Mouse (Mus musculus): ENCODE data around the gene Ctdsp1. TPM values are rescaled to one million over a fixed set of nuclear protein-coding genes. Genes with fewer than 3 reads are reported as not detected.
A peak's percentile ranks its signal among the peaks of the same experiment; 100 is the strongest.

Gene Ctdsp1
- polyA plus RNA-seq, 1 experiment from 2014 or later: 96.0 TPM

GRCm38 (mm10) chr1:74362325-74363229 lies 28.7 kb upstream of the Ctdsp1 start:
- WGBS: 54% methylated on average over 17 of the region's 17 CpGs
- H3K36me3 ChIP-seq: no peaks in the 10 kb centered on the region
- H3K9me3 ChIP-seq: no peaks in the 10 kb centered on the region
- no peak overlapping the region for H3K27ac ChIP-seq
- H3K4me3 ChIP-seq: no peak overlapping the region
- H3K27me3 ChIP-seq: no peaks in the 10 kb centered on the region
- H3K9ac ChIP-seq: no peak overlapping the region
- peak overlapping the region; percentile 9; the same call in 1 of the 2 replicates for H3K4me2 ChIP-seq
- peaks cover 8% of the 10 kb centered on the region for H3K4me1 ChIP-seq
- ATAC-seq (ENCODE audit: borderline replicate concordance, extremely low read depth, low FRiP score, low TSS enrichment): peak; percentile 34

GRCm38 (mm10) chr1:74363437-74363836 lies 27.9 kb upstream of the Ctdsp1 start:
- H3K36me3 ChIP-seq: no peaks in the 10 kb centered on the region
- H3K9ac ChIP-seq: no peak overlapping the region
- H3K4me2 ChIP-seq: no peak overlapping the region
- no peaks in the 10 kb centered on the region for H3K9me3 ChIP-seq
- H3K4me3 ChIP-seq: no peak overlapping the region
- 55% methylated on average over 5 of the region's 5 CpGs for WGBS
- H3K4me1 ChIP-seq: peaks cover 16% of the 10 kb centered on the region
- no peaks in the 10 kb centered on the region for H3K27me3 ChIP-seq
- H3K27ac ChIP-seq: no peak overlapping the region
- no peak for ATAC-seq (ENCODE audit: borderline replicate concordance, extremely low read depth, low FRiP score, low TSS enrichment)

GRCm38 (mm10) chr1:74364270-74364669 lies 27.0 kb upstream of the Ctdsp1 start:
- Histone ChIP-seq H3K9ac (no peak overlapping the region), H3K4me1 (peaks cover 17% of the 10 kb centered on the region), H3K4me2 (no peak overlapping the region), H3K27ac (no peak overlapping the region), H3K36me3 (no peaks in the 10 kb centered on the region), H3K4me3 (no peak overlapping the region), H3K27me3 (no peaks in the 10 kb centered on the region), H3K9me3 (no peaks in the 10 kb centered on the region)
- no peak for ATAC-seq (ENCODE audit: borderline replicate concordance, extremely low read depth, low FRiP score, low TSS enrichment)
- WGBS: 53% methylated on average over 8 of the region's 8 CpGs

GRCm38 (mm10) chr1:74367886-74368645 lies 23.2 kb upstream of the Ctdsp1 start:
- ATAC-seq (ENCODE audit: borderline replicate concordance, extremely low read depth, low FRiP score, low TSS enrichment): peak; percentile 91
- Histone ChIP-seq H3K4me3 (peak overlapping the region; percentile 30), H3K27ac (no peak overlapping the region), H3K4me1 (peaks cover 10% of the 10 kb centered on the region), H3K9ac (peak overlapping the region; percentile 39), H3K27me3 (no peaks in the 10 kb centered on the region), H3K9me3 (no peaks in the 10 kb centered on the region), H3K4me2 (peak overlapping the region; percentile 73), H3K36me3 (no peaks in the 10 kb centered on the region)
- WGBS: 10% methylated on average over 34 of the region's 34 CpGs

- H3K4me3 ChIP-seq: no peak overlapping the region
- WGBS: 45% methylated on average over 4 of the region's 4 CpGs
- no peaks in the 10 kb centered on the region for H3K27me3 ChIP-seq
- no peaks in the 10 kb centered on the region for H3K9me3 ChIP-seq
- H3K36me3 ChIP-seq: no peaks in the 10 kb centered on the region
- no peak overlapping the region for H3K27ac ChIP-seq
- ATAC-seq (ENCODE audit: borderline replicate concordance, extremely low read depth, low FRiP score, low TSS enrichment): no peak
- H3K9ac ChIP-seq: no peak overlapping the region
- peaks cover 10% of the 10 kb centered on the region for H3K4me1 ChIP-seq
- H3K4me2 ChIP-seq: no peak overlapping the region
Observed at GRCm38 (mm10) chr1:74370040-74370439, 21.3 kb upstream of the Ctdsp1 start.

- Histone ChIP-seq H3K9ac (no peak overlapping the region), H3K36me3 (no peaks in the 10 kb centered on the region), H3K4me1 (peaks cover 1% of the 10 kb centered on the region; the same call in 1 of the 2 replicates), H3K27me3 (no peaks in the 10 kb centered on the region), H3K4me2 (no peak overlapping the region), H3K9me3 (no peaks in the 10 kb centered on the region), H3K4me3 (no peak overlapping the region), H3K27ac (no peak overlapping the region)
- WGBS: 51% methylated on average over 4 of the region's 4 CpGs
- no peak for ATAC-seq (ENCODE audit: borderline replicate concordance, extremely low read depth, low FRiP score, low TSS enrichment)
Observed at GRCm38 (mm10) chr1:74373372-74373771, 17.9 kb upstream of the Ctdsp1 start.

- H3K4me2 ChIP-seq: no peak within 1 kb of the TSS
- H3K9me3 ChIP-seq: no peaks in the 10 kb centered on the region
- no peaks in the 10 kb centered on the region for H3K4me1 ChIP-seq
- no peak within 1 kb of the TSS for H3K4me3 ChIP-seq
- H3K27me3 ChIP-seq: no peaks in the 10 kb centered on the region
- ATAC-seq (ENCODE audit: borderline replicate concordance, extremely low read depth, low FRiP score, low TSS enrichment): 0 out of 2 replicates have a peak, but pooled peaks have one; percentile 24
- H3K27ac ChIP-seq: no peak within 1 kb of the TSS
- no peak within 1 kb of the TSS for H3K9ac ChIP-seq
- no peaks in the 10 kb centered on the region for H3K36me3 ChIP-seq
- WGBS: 58% methylated on average over 8 of the region's 8 CpGs
Observed at GRCm38 (mm10) chr1:74374980-74375379, 16.3 kb upstream of the Ctdsp1 start, which contains the start of gene Slc11a1. Gene Slc11a1, plus strand, starts transcription at chr1:74375195.

GRCm38 (mm10) chr1:74375561-74375960 lies 15.7 kb upstream of the Ctdsp1 start:
- Histone ChIP-seq H3K4me1 (no peaks in the 10 kb centered on the region; the same call in 1 of the 2 replicates), H3K36me3 (no peaks in the 10 kb centered on the region), H3K27me3 (no peaks in the 10 kb centered on the region), H3K27ac (no peak overlapping the region), H3K9ac (no peak overlapping the region), H3K4me2 (no peak overlapping the region), H3K4me3 (no peak overlapping the region), H3K9me3 (no peaks in the 10 kb centered on the region)
- WGBS: 73% methylated on average over 10 of the region's 10 CpGs
- ATAC-seq (ENCODE audit: borderline replicate concordance, extremely low read depth, low FRiP score, low TSS enrichment): no peak

- H3K27me3 ChIP-seq: no peaks in the 10 kb centered on the region
- H3K9me3 ChIP-seq: no peaks in the 10 kb centered on the region
- no peak for ATAC-seq (ENCODE audit: borderline replicate concordance, extremely low read depth, low FRiP score, low TSS enrichment)
- no peak overlapping the region for H3K27ac ChIP-seq
- no peaks in the 10 kb centered on the region; the same call in 1 of the 2 replicates for H3K4me1 ChIP-seq
- no peak overlapping the region for H3K9ac ChIP-seq
- H3K4me2 ChIP-seq: no peak overlapping the region
- H3K4me3 ChIP-seq: no peak overlapping the region
- 73% methylated on average over 4 of the region's 4 CpGs for WGBS
- no peaks in the 10 kb centered on the region for H3K36me3 ChIP-seq
Observed at GRCm38 (mm10) chr1:74376396-74376795, 14.9 kb upstream of the Ctdsp1 start.

- H3K27ac ChIP-seq: no peak overlapping the region
- H3K4me2 ChIP-seq: no peak overlapping the region
- H3K4me1 ChIP-seq: no peaks in the 10 kb centered on the region; the same call in 1 of the 2 replicates
- H3K4me3 ChIP-seq: no peak overlapping the region
- WGBS: 79% methylated on average over 7 of the region's 7 CpGs
- no peaks in the 10 kb centered on the region for H3K27me3 ChIP-seq
- H3K9ac ChIP-seq: no peak overlapping the region
- no peaks in the 10 kb centered on the region for H3K9me3 ChIP-seq
- no peak for ATAC-seq (ENCODE audit: borderline replicate concordance, extremely low read depth, low FRiP score, low TSS enrichment)
- no peaks in the 10 kb centered on the region for H3K36me3 ChIP-seq
Observed at GRCm38 (mm10) chr1:74379058-74379504, 12.2 kb upstream of the Ctdsp1 start.

- Histone ChIP-seq H3K4me2 (no peak overlapping the region), H3K4me3 (no peak overlapping the region), H3K4me1 (no peaks in the 10 kb centered on the region; the same call in 1 of the 2 replicates), H3K27me3 (no peaks in the 10 kb centered on the region), H3K27ac (no peak overlapping the region), H3K36me3 (no peaks in the 10 kb centered on the region), H3K9ac (no peak overlapping the region), H3K9me3 (no peaks in the 10 kb centered on the region)
- ATAC-seq (ENCODE audit: borderline replicate concordance, extremely low read depth, low FRiP score, low TSS enrichment): no peak
- 65% methylated on average over 5 of the region's 5 CpGs for WGBS
Observed at GRCm38 (mm10) chr1:74380484-74380883, 10.8 kb upstream of the Ctdsp1 start.

Data from lung, embryonic 15.5 days (tissue).